Comparison of ENCODE assay signal across 8 mouse cellular contexts in the genomic region with DNA sequence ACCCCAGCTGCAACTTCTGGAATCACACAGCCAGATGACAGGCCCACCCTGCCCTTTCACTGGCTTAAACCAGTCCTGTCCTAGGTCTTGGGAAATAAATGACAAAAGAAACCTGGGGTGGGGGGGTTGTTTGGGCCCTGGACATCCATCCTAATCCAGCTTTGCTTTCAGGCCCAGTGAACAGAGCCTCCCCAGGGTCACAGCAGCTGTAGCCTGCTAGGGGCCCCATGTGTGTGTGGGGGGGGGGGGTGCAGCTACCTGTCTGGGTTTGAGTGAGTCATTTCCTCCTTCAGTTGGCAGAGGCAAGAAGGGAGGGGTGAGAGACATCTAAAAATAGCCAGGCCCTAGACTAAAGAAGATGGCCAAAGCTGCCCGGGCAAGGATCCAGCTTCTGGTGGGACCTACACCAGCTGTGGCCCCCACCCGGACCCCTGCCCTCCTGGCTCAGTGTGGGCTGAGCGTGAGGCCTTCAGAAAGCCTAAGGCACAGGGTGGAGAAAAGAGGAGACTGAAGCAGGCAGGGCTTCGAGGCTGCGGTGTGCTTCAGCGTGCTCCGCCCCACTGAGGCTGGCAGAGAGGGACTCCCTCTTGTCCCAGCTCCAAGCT. TPM values are rescaled to one million over a fixed set of nuclear protein-coding genes. Genes with fewer than 3 reads are reported as not detected.
DNase-seq lines count a peak whose midpoint lies in the region; ATAC-seq and TF ChIP-seq lines count a peak whose summit lies in the region.

No protein-coding gene starts in this region.

- H3K4me3 ChIP-seq in hindbrain, postnatal 0 days (ENCODE audit: low read length): no peak overlapping the region
- no peak overlapping the region for H3K4me3 ChIP-seq in lung, postnatal 0 days (ENCODE audit: low read depth, low read length)

- no peaks in the 10 kb centered on the region for H3K27me3 ChIP-seq in hindbrain, postnatal 0 days (ENCODE audit: insufficient read depth, low read length)
- no peaks in the 10 kb centered on the region for H3K27me3 ChIP-seq in lung, postnatal 0 days (replicated peaks; ENCODE audit: insufficient read depth, low read length)

- DNase-seq in cerebellum, adult 9-11 months: no peak
- peak; percentile 96 for DNase-seq in 3T3-L1 (ENCODE audit: low read depth, low spot score)
- no peak for DNase-seq in hindbrain, postnatal 0 days (ENCODE audit: low spot score)
- DNase-seq in lung, postnatal 0 days (ENCODE audit: low spot score): peak; percentile 93
- peak; percentile 65 for DNase-seq in thymus, postnatal 14 days
- no peak for DNase-seq in ovary, postnatal 10 days (ENCODE audit: low spot score)

- H3K36me3 ChIP-seq in hindbrain, postnatal 0 days (ENCODE audit: insufficient read depth, low read length): no peaks in the 10 kb centered on the region
- no peaks in the 10 kb centered on the region for H3K36me3 ChIP-seq in lung, postnatal 0 days (ENCODE audit: insufficient read depth, low read length)

- peaks cover 16% of the 10 kb centered on the region; the same call in 1 of the 2 replicates for H3K4me1 ChIP-seq in hindbrain, postnatal 0 days (ENCODE audit: insufficient read depth, low read length)
- peaks cover 24% of the 10 kb centered on the region; the same call in 1 of the 2 replicates for H3K4me1 ChIP-seq in lung, postnatal 0 days (ENCODE audit: insufficient read depth, low read depth, low read length)

- no peak overlapping the region for H3K4me2 ChIP-seq in hindbrain, postnatal 0 days (ENCODE audit: low read depth, low read length)
- H3K4me2 ChIP-seq in lung, postnatal 0 days (replicated peaks; ENCODE audit: low read depth, low read length): peak overlapping the region; percentile 29; the same call in 1 of the 2 replicates

- peak; percentile 78 for TF ChIP-seq EP300 in lung, postnatal 0 days (IDR thresholded peaks at IDR 0.05)

- 21% methylated on average over 7 of the region's 7 CpGs for WGBS in hindbrain, postnatal 0 days
- WGBS in lung, postnatal 0 days: 10% methylated on average over 7 of the region's 7 CpGs

- peak; percentile 14; the same call in 1 of the 2 replicates for ATAC-seq in cerebellum, adult (ENCODE audit: insufficient number of reproducible peaks, low FRiP score, low TSS enrichment)
- ATAC-seq in common myeloid progenitor, adult 5-6 weeks (replicated peaks; ENCODE audit: low read depth, poor library complexity, severe bottlenecking): peak; percentile 41
- ATAC-seq in hindbrain, postnatal 0 days: peak; percentile 31; the same call in 1 of the 2 replicates
- ATAC-seq in lung, postnatal 0 days: peak; percentile 72

- no peaks in the 10 kb centered on the region for H3K9me3 ChIP-seq in hindbrain, postnatal 0 days (ENCODE audit: low read length)
- no peaks in the 10 kb centered on the region for H3K9me3 ChIP-seq in lung, postnatal 0 days (ENCODE audit: low read length)

- no peak for TF ChIP-seq CTCF in hindbrain, postnatal 0 days (IDR thresholded peaks at IDR 0.05; ENCODE audit: low read depth)
- TF ChIP-seq CTCF in lung, postnatal 0 days (IDR thresholded peaks at IDR 0.05): no peak

- no peak overlapping the region for H3K9ac ChIP-seq in hindbrain, postnatal 0 days (replicated peaks; ENCODE audit: low read length)
- H3K9ac ChIP-seq in lung, postnatal 0 days (replicated peaks; ENCODE audit: low read depth): no peak overlapping the region; the same call in 1 of the 2 replicates

- no peak overlapping the region; the same call in 1 of the 2 replicates for H3K27ac ChIP-seq in hindbrain, postnatal 0 days
- H3K27ac ChIP-seq in lung, postnatal 0 days (ENCODE audit: low read length): peak overlapping the region; percentile 75

RNA-seq across cellular contexts. Expression of a gene that starts 28.4 kb away (rescaled TPM):
- total RNA-seq in common myeloid progenitor, adult 5-6 weeks (2017): 22.7 and 23.9 TPM in 2 replicates
- total RNA-seq in hindbrain, postnatal 0 days (2014; rRNA removed): 45.1 and 56.8 TPM in 2 replicates
- polyA plus RNA-seq in hindbrain, postnatal 0 days (2015; fragmentation: Nextera tagmentation; extraction: Ambion mirVana): 25.5 and 26.4 TPM in 2 replicates
- 19.8 and 24.4 TPM in 2 replicates for polyA plus RNA-seq in lung, postnatal 0 days (2015; fragmentation: Nextera tagmentation; extraction: Ambion mirVana)

RNA-seq across cellular contexts. Expression of a gene that starts 43.8 kb away (rescaled TPM):
- 1.4 and 4.2 TPM in 2 replicates for total RNA-seq in common myeloid progenitor, adult 5-6 weeks (2017)
- total RNA-seq in hindbrain, postnatal 0 days (2014; rRNA removed): 55.9 and 76.6 TPM in 2 replicates
- polyA plus RNA-seq in hindbrain, postnatal 0 days (2015; fragmentation: Nextera tagmentation; extraction: Ambion mirVana): 55.2 and 56.9 TPM in 2 replicates
- 21.2 and 28.1 TPM in 2 replicates for polyA plus RNA-seq in lung, postnatal 0 days (2015; fragmentation: Nextera tagmentation; extraction: Ambion mirVana)

Comparison
In these comparisons a context has a peak if more than half of its experiments do, and no peak if none do; other contexts are left out.
1. ATAC-seq: peak in every context shown above with its lines; median percentile 72 in lung, postnatal 0 days; 41 in common myeloid progenitor, adult 5-6 weeks; 31 in hindbrain, postnatal 0 days; 14 in cerebellum, adult.
2. DNase-seq: peak in 3T3-L1 (single experiment), lung, postnatal 0 days (single experiment) and thymus, postnatal 14 days (single experiment); none in cerebellum, adult 9-11 months (single experiment), hindbrain, postnatal 0 days (single experiment) and ovary, postnatal 10 days (single experiment).
3. RNA of a gene that starts 43.8 kb away (total RNA-seq): 55.9 to 76.6 TPM in hindbrain, postnatal 0 days; 1.4 to 4.2 TPM in common myeloid progenitor, adult 5-6 weeks; every median in the first group is over 10 times any median in the second.